Mouse (Mus musculus) urinary bladder, adult 18-20 months (tissue): ENCODE results near the gene Tmbim6.

Source experiments
- DNase-seq, 2 experiments: peaks; one replicate each; pipeline ENCODE4 v3.0.0; 2022; ENCODE audit warnings: low spot score in 2 of 2, mixed read lengths in 2 of 2

Gene Tmbim6

GRCm38 (mm10) chr15:99449751-99450280, 57.1 kb downstream of the Tmbim6 start:
- DNase-seq = no peak

- DNase-seq = no peak
These were observed 60.6 kb downstream of the Tmbim6 start for GRCm38 (mm10) chr15:99453153-99453900.

- no peak for DNase-seq
These were observed 62.0 kb downstream of the Tmbim6 start for GRCm38 (mm10) chr15:99454585-99455279.

- DNase-seq = no peak
These were observed 62.7 kb downstream of the Tmbim6 start for GRCm38 (mm10) chr15:99455415-99455814.

GRCm38 (mm10) chr15:99456338-99456962, 63.8 kb downstream of the Tmbim6 start:
- DNase-seq = no peak

GRCm38 (mm10) chr15:99456963-99457605, 64.4 kb downstream of the Tmbim6 start:
- DNase-seq = peak; percentile 38 to 59

GRCm38 (mm10) chr15:99457606-99458401, 65.1 kb downstream of the Tmbim6 start, which contains the start of gene Nckap5l:
Gene Nckap5l, minus strand, starts transcription at chr15:99457748.
- DNase-seq = peak; percentile 76 to 90
